Mouse (Mus musculus): ENCODE measurements around the gene Zfp935.
"Not testable (repeated sequence)": the region's sequence is repeated elsewhere in the genome, so short reads cannot be mapped to it uniquely, and the experiment has no call there.

The Zfp935 gene

DNA sequence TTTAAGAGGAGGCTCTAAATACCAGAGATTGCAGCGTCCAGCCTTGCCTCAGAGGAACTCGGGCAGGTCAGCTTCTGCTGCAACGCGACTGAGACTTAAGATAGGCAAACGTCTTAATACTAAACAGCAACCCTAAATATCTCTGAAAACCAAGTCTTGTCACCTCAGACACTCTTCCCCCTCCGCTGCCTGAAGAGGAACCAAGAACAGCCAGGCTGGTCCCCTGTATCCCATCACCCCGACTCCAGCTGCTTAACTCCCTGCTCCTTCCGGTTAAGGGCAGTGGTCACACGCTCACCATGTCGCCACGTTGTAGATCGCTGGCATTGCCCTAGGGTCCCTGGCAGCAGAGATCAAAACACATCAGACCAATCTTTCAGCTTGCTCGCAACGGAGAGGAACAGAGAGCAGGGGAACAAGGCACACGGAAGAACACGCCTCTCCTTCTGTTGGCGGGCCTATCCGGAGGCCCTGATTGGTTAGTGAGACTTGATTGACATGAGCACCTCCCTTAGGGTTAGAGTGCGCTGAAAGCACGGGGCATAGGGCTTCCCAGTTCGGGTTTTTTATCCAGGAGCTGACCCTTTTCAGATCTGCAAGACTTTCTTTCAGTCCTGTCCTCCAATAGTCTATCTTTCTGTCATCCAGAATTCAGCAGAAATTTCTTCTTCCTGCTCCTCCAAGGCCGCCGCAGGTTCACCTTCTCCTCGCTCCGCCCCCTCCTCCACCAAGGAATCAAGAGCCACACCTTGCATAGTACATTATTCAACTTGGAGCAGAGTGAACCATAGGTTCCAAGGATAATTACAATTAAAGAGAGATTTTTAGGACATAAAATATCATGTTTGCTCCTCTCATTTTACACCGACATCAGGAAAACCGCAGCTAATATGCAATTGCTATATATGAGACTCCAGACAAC is at the start of gene Zfp935:
Zfp935 (minus strand) TSS at position 323 of the 922 bp plus-strand sequence.
- peak; percentile 61 for DNase-seq (ENCODE audit: low spot score)

DNA sequence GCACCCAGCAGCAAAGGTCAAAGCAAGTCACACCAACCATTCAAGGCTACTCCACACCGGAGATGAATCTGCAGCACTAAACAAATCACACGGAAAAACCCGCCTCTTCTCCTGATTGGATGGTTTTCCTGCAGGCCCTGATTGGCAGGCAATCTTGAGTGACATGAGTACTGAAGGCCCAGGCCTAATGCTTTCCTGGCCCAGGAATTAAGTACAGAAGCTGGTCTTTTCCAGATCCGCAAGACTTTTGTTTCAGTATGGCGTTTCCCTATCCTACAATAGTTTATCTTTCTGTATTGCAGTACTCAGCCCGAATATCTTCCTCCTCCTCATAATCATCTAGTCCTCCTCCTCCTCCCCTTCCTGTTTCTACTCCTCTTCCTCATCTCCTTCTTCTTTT is 12.8 kb upstream of the Zfp935 start, which contains the start of gene Zfp934:
Zfp934 (minus strand) TSS at position 101 of the 400 bp plus-strand sequence.
- not testable (repeated sequence) for DNase-seq (ENCODE audit: low spot score)

- peak; percentile 5 for DNase-seq (ENCODE audit: low spot score)
Measured at GRCm38 (mm10) chr13:62561696-62562095, 3.4 kb upstream of the Zfp935 start.

DNA sequence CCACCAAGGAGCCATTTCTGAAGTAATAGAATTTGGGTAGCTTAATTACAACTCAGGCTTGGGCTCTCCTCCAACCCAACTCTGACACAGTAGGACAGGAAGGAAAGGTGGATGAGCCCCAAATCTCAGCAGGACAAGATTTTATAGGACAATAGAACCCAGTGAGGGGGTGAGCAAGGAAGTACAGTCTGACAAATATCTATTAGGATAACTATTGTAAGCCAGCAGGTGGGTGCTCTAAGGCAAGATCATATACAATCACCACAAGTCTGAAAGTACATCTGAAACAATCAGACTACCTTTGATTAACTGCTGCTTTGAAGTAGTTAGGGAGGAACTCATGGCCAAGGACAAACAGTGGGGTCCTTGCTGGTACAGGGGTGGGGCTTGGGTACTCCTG is 28.2 kb downstream of the Zfp935 start:
- DNase-seq (ENCODE audit: low spot score) = not testable (repeated sequence)

- not testable (repeated sequence) for DNase-seq (ENCODE audit: low spot score)
Measured at GRCm38 (mm10) chr13:62510641-62511420, 47.5 kb downstream of the Zfp935 start.

DNA sequence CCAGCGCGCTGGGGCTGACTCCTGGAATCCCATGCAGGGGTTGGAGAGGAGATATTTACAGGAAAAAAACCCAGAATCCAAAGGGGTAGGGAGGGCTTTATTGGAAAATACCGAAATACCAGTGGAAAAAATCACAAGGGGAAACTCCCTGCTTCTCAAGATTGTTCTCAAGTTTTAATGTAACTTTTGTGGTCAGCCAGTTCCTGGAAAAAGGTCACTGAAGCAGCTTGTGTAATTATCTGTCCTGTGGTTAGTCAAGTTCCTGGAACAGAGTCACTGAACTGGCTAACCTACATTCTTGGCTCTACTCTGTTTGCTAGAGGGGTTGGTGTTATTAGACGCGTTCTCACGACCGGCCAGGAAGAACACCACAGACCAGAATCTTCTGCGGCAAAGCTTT is 85.7 kb downstream of the Zfp935 start:
- DNase-seq (ENCODE audit: low spot score) = not testable (repeated sequence)

DNA sequence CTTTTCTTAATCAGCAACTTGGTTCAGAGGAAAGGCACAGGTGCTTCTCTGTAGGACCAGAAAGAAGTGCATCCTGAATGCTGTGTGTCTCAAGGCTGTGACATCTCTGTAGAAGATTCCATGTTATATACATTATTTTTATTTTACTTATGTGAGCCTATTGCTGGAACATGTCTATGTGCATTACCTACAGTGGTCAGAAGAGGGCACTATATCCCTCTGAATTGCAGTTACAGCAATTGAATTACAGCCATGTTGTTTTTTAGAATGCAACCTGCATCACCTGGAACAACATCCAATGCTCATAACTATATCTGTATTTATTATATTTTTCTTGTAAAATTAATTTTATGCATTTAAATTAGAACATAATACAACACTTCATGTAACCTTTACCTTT is 88.4 kb downstream of the Zfp935 start:
- not testable (repeated sequence) for DNase-seq (ENCODE audit: low spot score)

DNA sequence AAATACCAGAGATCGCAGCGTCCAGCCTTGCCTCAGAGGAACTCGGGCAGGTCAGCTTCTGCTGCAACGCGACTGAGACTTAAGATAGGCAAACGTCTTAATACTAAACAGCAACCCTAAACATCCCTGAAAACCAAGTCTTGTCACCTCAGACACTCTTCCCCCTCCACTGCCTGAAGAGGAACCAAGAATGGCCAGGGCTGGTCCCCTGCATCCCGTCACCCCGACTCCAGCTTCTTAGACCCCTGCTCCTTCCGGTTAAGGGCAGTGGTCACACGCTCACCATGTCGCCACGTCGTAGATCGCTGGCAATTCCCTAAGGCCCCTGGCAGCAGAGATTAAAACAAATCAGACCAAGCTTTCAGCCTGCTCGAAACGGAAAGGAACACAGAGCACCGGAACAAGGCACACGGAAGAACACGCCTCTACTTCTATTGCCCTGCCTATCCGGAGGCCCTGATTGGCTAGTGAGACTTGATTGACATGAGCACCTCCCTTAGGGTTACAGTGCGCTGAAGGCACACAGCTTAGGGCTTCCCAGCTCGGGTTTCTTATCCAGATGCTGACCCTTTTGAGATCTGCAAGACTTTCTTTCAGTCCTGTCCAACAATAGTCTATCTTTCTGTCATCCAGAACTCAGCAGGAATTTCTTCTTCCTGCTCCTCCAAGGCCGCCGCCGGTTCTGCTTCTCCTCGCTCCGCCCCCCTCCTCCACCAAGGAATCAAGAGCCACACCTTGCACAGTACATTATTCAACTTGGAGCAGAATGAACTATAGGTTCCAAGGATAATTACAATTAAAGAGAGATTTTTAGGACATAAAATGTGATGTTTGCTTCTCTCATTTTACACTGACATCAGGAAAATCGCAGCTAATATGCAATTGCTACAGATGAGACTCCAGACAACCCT is 91.6 kb downstream of the Zfp935 start, which contains the start of gene Gm49359:
Gm49359 (minus strand) TSS at position 409 of the 911 bp plus-strand sequence.
- DNase-seq (ENCODE audit: low spot score) = peak; percentile 70

Measured in ovary, postnatal 14 days (tissue).